Mouse (Mus musculus): ENCODE data around the gene Olfr1175-ps.

The Olfr1175-ps gene

DNA sequence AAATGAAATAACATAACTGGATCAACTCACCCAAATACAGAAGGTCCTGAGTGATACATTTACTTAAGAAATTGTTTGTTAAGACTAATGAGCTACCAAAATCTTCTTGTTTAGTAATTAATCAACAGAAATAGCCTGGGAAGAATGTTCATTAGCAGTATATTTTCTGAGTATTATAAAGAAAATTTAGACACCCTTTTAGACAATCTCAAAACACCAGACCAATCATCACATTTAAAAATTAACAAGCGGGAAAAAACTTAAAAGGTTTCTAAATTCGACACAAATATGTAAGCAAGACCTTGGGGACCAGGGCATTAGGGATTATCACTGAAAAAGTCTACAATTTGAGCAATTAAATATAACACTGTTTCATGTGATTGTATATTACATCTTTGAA is at the start of gene Olfr1175-ps:
Gene Olfr1175-ps (minus strand): TSS at position 101 of the 400 bp plus-strand sequence.
- DNase-seq: no peak

- DNase-seq: no peak
Measured at GRCm38 (mm10) chr2:88356304-88356703, 29.3 kb upstream of the Olfr1175-ps start.

DNA sequence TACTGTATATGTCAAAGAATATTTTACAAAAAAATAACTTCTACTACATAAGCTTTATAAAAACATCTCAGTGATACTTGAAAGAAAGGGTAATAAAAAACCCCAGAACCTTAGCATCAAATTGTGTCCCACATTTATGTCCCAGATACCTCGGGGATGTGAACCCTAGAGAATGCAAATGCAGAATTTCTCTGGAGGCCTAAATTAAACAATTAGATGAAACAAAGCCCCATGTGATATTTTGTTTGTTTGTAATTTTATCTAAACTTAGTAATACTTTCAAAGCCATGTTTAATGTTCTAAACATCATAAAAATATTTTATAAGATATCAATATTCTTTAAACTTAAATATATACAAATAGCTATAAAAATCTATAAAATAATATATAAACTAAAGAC is 19.4 kb upstream of the Olfr1175-ps start, which contains the start of gene Olfr1177-ps:
Gene Olfr1177-ps (minus strand): TSS at position 101 of the 400 bp plus-strand sequence.
- no peak for DNase-seq

- DNase-seq: no peak
Measured at GRCm38 (mm10) chr2:88336421-88336820, 9.4 kb upstream of the Olfr1175-ps start, which contains the start of gene Olfr1176. Olfr1176 (plus strand) TSS chr2:88336721.

DNA sequence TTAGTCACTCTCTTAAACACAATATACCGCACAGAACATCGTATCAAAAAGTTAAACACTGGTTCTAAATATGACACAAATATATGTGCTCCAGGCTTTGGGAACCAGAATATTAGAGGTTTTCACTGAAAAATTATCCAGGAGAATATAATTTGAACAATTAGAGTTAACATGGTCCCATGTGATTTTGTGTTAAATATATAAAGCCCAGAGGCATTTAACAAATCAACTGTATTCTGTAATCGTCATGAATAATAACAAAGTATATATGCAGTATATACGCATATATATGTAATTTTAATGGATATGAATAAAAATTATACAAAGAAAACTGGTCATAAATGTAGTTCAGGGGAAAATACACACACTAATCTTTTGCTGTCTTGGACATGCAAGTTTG is 12.0 kb downstream of the Olfr1175-ps start, which contains the start of gene Olfr1174-ps:
Gene Olfr1174-ps (minus strand): TSS at position 101 of the 400 bp plus-strand sequence.
- DNase-seq: no peak

DNA sequence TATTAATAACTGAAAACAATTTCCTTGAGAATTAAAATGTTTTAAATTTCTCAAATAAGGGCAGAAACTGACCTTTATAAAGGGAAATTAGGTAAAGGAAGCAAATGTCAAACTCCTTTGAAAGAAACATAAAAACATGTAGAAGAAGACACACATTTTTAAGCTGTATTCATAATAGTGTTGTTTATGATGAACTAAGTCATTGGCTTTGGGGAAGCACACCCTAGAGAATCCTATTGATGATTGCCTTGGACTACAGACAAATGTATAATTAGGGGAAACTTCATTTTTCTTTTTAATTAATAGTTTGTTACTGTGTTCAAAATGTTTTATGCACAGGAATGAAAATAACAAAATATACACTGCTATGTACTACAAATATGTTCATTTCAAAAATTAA is 47.2 kb downstream of the Olfr1175-ps start, which contains the start of gene Olfr1173:
Gene Olfr1173 (minus strand): TSS at position 101 of the 400 bp plus-strand sequence.
- DNase-seq: no peak

All from thymus, postnatal 4 days (tissue).